Mouse (Mus musculus) spleen, postnatal 10 days (tissue): ENCODE measurements around the gene Osmr.
"Not testable (repeated sequence)": the region's sequence is repeated elsewhere in the genome, so short reads cannot be mapped to it uniquely, and the experiment has no call there.

Experiments
- DNase-seq, 2 experiments: peaks; one replicate each; pipeline ENCODE4 v3.0.0; 2021 to 2022; ENCODE audit warnings: low spot score in 2 of 2

The Osmr gene

GRCm38 (mm10) chr15:6861617-6862016, 13.2 kb downstream of the Osmr start:
- DNase-seq = no peak

GRCm38 (mm10) chr15:6859781-6860180, 15.0 kb downstream of the Osmr start:
- no peak for DNase-seq

- no peak for DNase-seq
These were observed 15.9 kb downstream of the Osmr start for GRCm38 (mm10) chr15:6858871-6859270.

GRCm38 (mm10) chr15:6857270-6857905, 17.4 kb downstream of the Osmr start:
- no peak for DNase-seq

GRCm38 (mm10) chr15:6849851-6850250, 24.9 kb downstream of the Osmr start:
- no peak for DNase-seq

GRCm38 (mm10) chr15:6840199-6840598, 34.6 kb downstream of the Osmr start:
- DNase-seq = no peak

GRCm38 (mm10) chr15:6815807-6816206, 59.0 kb downstream of the Osmr start:
- no peak for DNase-seq

GRCm38 (mm10) chr15:6801212-6801611, 73.6 kb downstream of the Osmr start:
- DNase-seq = not testable (repeated sequence)

- DNase-seq = no peak
These were observed 81.9 kb downstream of the Osmr start for GRCm38 (mm10) chr15:6792846-6793245.

GRCm38 (mm10) chr15:6791648-6792047, 83.1 kb downstream of the Osmr start:
- no peak for DNase-seq

GRCm38 (mm10) chr15:6790011-6790410, 84.8 kb downstream of the Osmr start:
- no peak for DNase-seq

- DNase-seq = no peak
These were observed 87.5 kb downstream of the Osmr start for GRCm38 (mm10) chr15:6787236-6787635.

GRCm38 (mm10) chr15:6786212-6786611, 88.6 kb downstream of the Osmr start:
- DNase-seq = no peak

- DNase-seq = no peak
These were observed 102.5 kb downstream of the Osmr start for GRCm38 (mm10) chr15:6772265-6772664.
